Mouse (Mus musculus): Measurements from ENCODE around the gene Scn9a. TPM values are rescaled to one million over a fixed set of nuclear protein-coding genes. Genes with fewer than 3 reads are reported as not detected.
A peak's percentile ranks its signal among the peaks of the same experiment; 100 is the strongest.

Gene Scn9a
- 3.9 and 4.7 TPM in 2 replicates for polyA plus RNA-seq (2014; fragmentation: Nextera tagmentation; extraction: Ambion mirVana)

DNA sequence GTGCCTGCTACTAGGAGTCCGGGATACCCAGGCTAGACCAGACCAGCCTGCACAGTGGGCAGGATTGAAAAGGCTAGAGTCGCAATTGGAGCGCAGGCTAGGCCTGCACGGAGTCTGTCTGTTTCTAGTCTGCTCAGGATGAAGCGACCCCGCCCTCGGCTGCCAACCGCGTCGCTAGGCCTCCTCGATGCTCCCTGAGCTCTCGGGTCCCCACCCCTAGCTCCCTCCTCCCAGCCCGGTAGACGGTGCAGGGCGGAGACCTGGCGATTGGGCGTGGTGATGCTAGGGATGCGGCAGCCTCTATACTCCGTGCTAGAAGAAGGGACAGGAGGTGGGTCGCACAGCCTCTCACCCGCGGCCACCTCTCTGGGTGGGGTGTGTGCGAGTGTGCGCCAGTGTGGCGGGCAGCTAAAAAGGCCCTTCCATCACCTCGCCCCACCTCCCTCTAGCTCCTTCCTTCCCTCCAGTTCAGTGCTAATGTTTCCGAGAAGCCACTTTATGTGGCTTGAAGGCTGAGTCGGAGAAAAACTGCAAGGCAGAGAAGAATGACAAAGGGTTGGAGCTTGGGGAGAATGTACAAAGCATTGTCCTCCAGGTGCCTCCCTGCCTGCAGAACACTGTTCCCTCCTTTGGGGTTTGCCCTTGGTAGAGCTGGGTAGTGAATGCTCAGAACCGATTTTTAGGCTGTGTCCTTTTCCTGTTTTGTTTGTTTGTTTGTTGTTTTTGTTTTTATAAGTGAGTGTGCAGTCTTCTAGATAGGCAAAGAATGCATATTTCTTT lies at the start of gene Scn9a:
Scn9a (minus strand) TSS at position 383 of the 780 bp plus-strand sequence.
- Histone ChIP-seq H3K27ac (replicated peaks; ENCODE audit: low read depth, low read length) (no peak within 1 kb of the TSS), H3K4me3 (ENCODE audit: low read depth, low read length) (peak within 1 kb of the TSS; percentile 32), H3K4me2 (ENCODE audit: low read depth, low read length) (peak within 1 kb of the TSS; percentile 60), H3K9me3 (ENCODE audit: control insufficient read depth, low read length) (no peaks in the 10 kb centered on the region), H3K9ac (ENCODE audit: low read depth, low read length) (peak within 1 kb of the TSS; percentile 45; the same call in 1 of the 2 replicates), H3K27me3 (replicated peaks; ENCODE audit: control insufficient read depth, insufficient read depth, low read length) (peaks cover 20% of the 10 kb centered on the region), H3K4me1 (ENCODE audit: control insufficient read depth, insufficient read depth, low read length) (0 out of 2 replicates have a peak, but pooled peaks cover 3% of the 10 kb centered on the region), H3K36me3 (ENCODE audit: control insufficient read depth, insufficient read depth, low read length) (no peaks in the 10 kb centered on the region)
- ATAC-seq (ENCODE audit: low read depth) (peak; percentile 93), DNase-seq (ENCODE audit: low spot score) (peak; percentile 65)
- WGBS: 2% methylated on average over 23 of the region's 29 CpGs

DNA sequence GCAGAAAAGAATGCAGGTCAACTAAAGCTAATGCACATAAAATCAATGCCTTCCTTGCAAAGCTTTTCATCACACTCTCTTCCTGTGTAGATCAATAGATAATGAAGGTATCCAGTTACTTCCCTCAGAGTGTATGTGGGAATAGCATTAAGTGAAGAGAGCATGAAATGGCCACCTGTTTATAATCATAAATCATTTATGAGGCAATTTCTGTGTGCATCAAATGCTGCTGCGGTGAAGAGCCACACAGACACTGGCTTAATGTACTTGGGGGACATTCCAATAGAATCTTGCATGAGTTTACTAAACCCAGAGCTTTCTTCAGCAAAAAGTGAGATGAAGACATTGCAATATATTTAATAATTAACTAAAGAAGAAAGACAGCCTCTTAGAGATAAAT lies 27.2 kb upstream of the Scn9a start:
- Histone ChIP-seq H3K27ac (replicated peaks; ENCODE audit: low read depth, low read length) (no peak overlapping the region), H3K36me3 (ENCODE audit: control insufficient read depth, insufficient read depth, low read length) (no peaks in the 10 kb centered on the region), H3K4me2 (ENCODE audit: low read depth, low read length) (no peak overlapping the region), H3K9me3 (ENCODE audit: control insufficient read depth, low read length) (no peaks in the 10 kb centered on the region), H3K4me3 (ENCODE audit: low read depth, low read length) (no peak overlapping the region), H3K27me3 (replicated peaks; ENCODE audit: control insufficient read depth, insufficient read depth, low read length) (no peaks in the 10 kb centered on the region), H3K9ac (ENCODE audit: low read depth, low read length) (no peak overlapping the region), H3K4me1 (ENCODE audit: control insufficient read depth, insufficient read depth, low read length) (no peaks in the 10 kb centered on the region)
- DNase-seq (ENCODE audit: low spot score) (peak; percentile 4), ATAC-seq (ENCODE audit: low read depth) (no peak)
- WGBS: 48% methylated on average over 1 of the region's 1 CpGs

- Histone ChIP-seq H3K36me3 (ENCODE audit: control insufficient read depth, insufficient read depth, low read length) (no peaks in the 10 kb centered on the region), H3K27me3 (replicated peaks; ENCODE audit: control insufficient read depth, insufficient read depth, low read length) (no peaks in the 10 kb centered on the region), H3K9me3 (ENCODE audit: control insufficient read depth, low read length) (no peaks in the 10 kb centered on the region), H3K9ac (ENCODE audit: low read depth, low read length) (no peak overlapping the region), H3K4me2 (ENCODE audit: low read depth, low read length) (no peak overlapping the region), H3K4me3 (ENCODE audit: low read depth, low read length) (no peak overlapping the region), H3K4me1 (ENCODE audit: control insufficient read depth, insufficient read depth, low read length) (no peaks in the 10 kb centered on the region), H3K27ac (replicated peaks; ENCODE audit: low read depth, low read length) (no peak overlapping the region)
- WGBS: 86% methylated on average over 3 of the region's 3 CpGs
- DNase-seq (ENCODE audit: low spot score) (no peak), ATAC-seq (ENCODE audit: low read depth) (no peak)
Measured at GRCm38 (mm10) chr2:66656430-66656829, 21.7 kb upstream of the Scn9a start.

DNA sequence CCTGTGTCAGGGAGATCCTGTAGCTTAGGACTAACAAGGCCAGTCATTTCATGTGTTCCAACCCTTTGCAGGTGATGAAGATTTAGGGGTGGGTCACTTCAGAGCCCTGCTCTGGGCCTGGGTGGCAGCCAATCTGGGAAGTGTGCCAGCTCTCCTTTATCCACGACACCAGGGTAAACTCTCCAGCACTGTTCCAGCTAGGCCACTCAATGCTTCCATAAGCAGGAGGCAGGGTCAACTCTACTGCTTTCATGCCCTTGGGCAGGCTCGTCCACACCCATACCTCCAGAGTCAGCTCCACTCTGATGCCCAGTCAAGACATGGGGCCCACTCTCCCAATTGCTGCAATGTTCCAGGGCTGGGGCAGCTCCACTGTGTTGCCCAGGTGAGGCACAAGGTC lies 20.7 kb upstream of the Scn9a start:
- DNase-seq (ENCODE audit: low spot score): no peak
- Histone ChIP-seq H3K4me3 (ENCODE audit: low read depth, low read length) (no peak overlapping the region), H3K27ac (replicated peaks; ENCODE audit: low read depth, low read length) (no peak overlapping the region), H3K4me2 (ENCODE audit: low read depth, low read length) (no peak overlapping the region), H3K4me1 (ENCODE audit: control insufficient read depth, insufficient read depth, low read length) (no peaks in the 10 kb centered on the region), H3K9ac (ENCODE audit: low read depth, low read length) (no peak overlapping the region), H3K9me3 (ENCODE audit: control insufficient read depth, low read length) (no peaks in the 10 kb centered on the region), H3K36me3 (ENCODE audit: control insufficient read depth, insufficient read depth, low read length) (no peaks in the 10 kb centered on the region), H3K27me3 (replicated peaks; ENCODE audit: control insufficient read depth, insufficient read depth, low read length) (no peaks in the 10 kb centered on the region)
- 64% methylated on average over 2 of the region's 2 CpGs for WGBS
- peak; percentile 22; the same call in 1 of the 2 replicates for ATAC-seq (ENCODE audit: low read depth)

- ATAC-seq (ENCODE audit: low read depth) (no peak), DNase-seq (ENCODE audit: low spot score) (peak; percentile 59)
- Histone ChIP-seq H3K27ac (replicated peaks; ENCODE audit: low read depth, low read length) (no peak overlapping the region), H3K4me2 (ENCODE audit: low read depth, low read length) (no peak overlapping the region), H3K27me3 (replicated peaks; ENCODE audit: control insufficient read depth, insufficient read depth, low read length) (no peaks in the 10 kb centered on the region), H3K9ac (ENCODE audit: low read depth, low read length) (no peak overlapping the region), H3K4me3 (ENCODE audit: low read depth, low read length) (no peak overlapping the region), H3K9me3 (ENCODE audit: control insufficient read depth, low read length) (no peaks in the 10 kb centered on the region), H3K4me1 (ENCODE audit: control insufficient read depth, insufficient read depth, low read length) (no peaks in the 10 kb centered on the region), H3K36me3 (ENCODE audit: control insufficient read depth, insufficient read depth, low read length) (no peaks in the 10 kb centered on the region)
- WGBS: 25% methylated on average over 5 of the region's 5 CpGs
Measured at GRCm38 (mm10) chr2:66644384-66644783, 9.6 kb upstream of the Scn9a start.

GRCm38 (mm10) chr2:66632728-66633127 lies 2.0 kb downstream of the Scn9a start:
- Histone ChIP-seq H3K4me1 (ENCODE audit: control insufficient read depth, insufficient read depth, low read length) (0 out of 2 replicates have a peak, but pooled peaks cover 3% of the 10 kb centered on the region), H3K27me3 (replicated peaks; ENCODE audit: control insufficient read depth, insufficient read depth, low read length) (peaks cover 20% of the 10 kb centered on the region), H3K4me2 (ENCODE audit: low read depth, low read length) (no peak overlapping the region), H3K27ac (replicated peaks; ENCODE audit: low read depth, low read length) (no peak overlapping the region), H3K4me3 (ENCODE audit: low read depth, low read length) (no peak overlapping the region), H3K9ac (ENCODE audit: low read depth, low read length) (no peak overlapping the region), H3K9me3 (ENCODE audit: control insufficient read depth, low read length) (no peaks in the 10 kb centered on the region), H3K36me3 (ENCODE audit: control insufficient read depth, insufficient read depth, low read length) (no peaks in the 10 kb centered on the region)
- peak; percentile 50 for ATAC-seq (ENCODE audit: low read depth)
- 21% methylated on average over 5 of the region's 5 CpGs for WGBS
- DNase-seq (ENCODE audit: low spot score): peak; percentile 63

GRCm38 (mm10) chr2:66611091-66611490 lies 23.7 kb downstream of the Scn9a start:
- H3K4me2 ChIP-seq (ENCODE audit: low read depth, low read length): no peak overlapping the region
- no peak overlapping the region for H3K9ac ChIP-seq (ENCODE audit: low read depth, low read length)
- ATAC-seq (ENCODE audit: low read depth) (no peak), DNase-seq (ENCODE audit: low spot score) (no peak)
- no peaks in the 10 kb centered on the region for H3K9me3 ChIP-seq (ENCODE audit: control insufficient read depth, low read length)
- H3K4me3 ChIP-seq (ENCODE audit: low read depth, low read length): no peak overlapping the region
- H3K4me1 ChIP-seq (ENCODE audit: control insufficient read depth, insufficient read depth, low read length): no peaks in the 10 kb centered on the region
- 74% methylated on average over 7 of the region's 7 CpGs for WGBS
- H3K27me3 ChIP-seq (replicated peaks; ENCODE audit: control insufficient read depth, insufficient read depth, low read length): no peaks in the 10 kb centered on the region
- no peak overlapping the region for H3K27ac ChIP-seq (replicated peaks; ENCODE audit: low read depth, low read length)
- no peaks in the 10 kb centered on the region for H3K36me3 ChIP-seq (ENCODE audit: control insufficient read depth, insufficient read depth, low read length)

DNA sequence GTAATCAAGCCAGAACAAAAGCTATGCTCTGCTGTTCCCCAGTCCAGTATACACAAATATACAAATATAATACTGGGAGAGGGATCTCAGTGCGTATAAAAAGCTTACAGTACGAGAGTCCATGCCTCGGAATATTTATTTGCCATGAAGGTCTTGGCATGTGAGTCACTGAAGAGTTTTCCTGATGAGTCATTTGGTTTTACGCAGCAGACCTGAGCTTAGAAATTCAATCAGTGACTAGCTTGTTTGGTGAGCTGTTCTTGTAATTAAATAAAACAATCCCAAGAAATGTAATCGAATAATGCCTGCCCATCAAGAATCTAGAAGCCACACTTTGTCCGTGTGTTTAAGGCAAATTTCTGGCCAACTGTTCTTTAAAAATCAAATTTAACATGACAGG lies 37.4 kb downstream of the Scn9a start:
- no peaks in the 10 kb centered on the region for H3K36me3 ChIP-seq (ENCODE audit: control insufficient read depth, insufficient read depth, low read length)
- no peaks in the 10 kb centered on the region for H3K4me1 ChIP-seq (ENCODE audit: control insufficient read depth, insufficient read depth, low read length)
- no peaks in the 10 kb centered on the region for H3K9me3 ChIP-seq (ENCODE audit: control insufficient read depth, low read length)
- no peaks in the 10 kb centered on the region for H3K27me3 ChIP-seq (replicated peaks; ENCODE audit: control insufficient read depth, insufficient read depth, low read length)
- no peak overlapping the region for H3K4me2 ChIP-seq (ENCODE audit: low read depth, low read length)
- ATAC-seq (ENCODE audit: low read depth) (no peak), DNase-seq (ENCODE audit: low spot score) (no peak)
- no peak overlapping the region for H3K9ac ChIP-seq (ENCODE audit: low read depth, low read length)
- H3K4me3 ChIP-seq (ENCODE audit: low read depth, low read length): no peak overlapping the region
- H3K27ac ChIP-seq (replicated peaks; ENCODE audit: low read depth, low read length): no peak overlapping the region
- 60% methylated on average over 6 of the region's 6 CpGs for WGBS

DNA sequence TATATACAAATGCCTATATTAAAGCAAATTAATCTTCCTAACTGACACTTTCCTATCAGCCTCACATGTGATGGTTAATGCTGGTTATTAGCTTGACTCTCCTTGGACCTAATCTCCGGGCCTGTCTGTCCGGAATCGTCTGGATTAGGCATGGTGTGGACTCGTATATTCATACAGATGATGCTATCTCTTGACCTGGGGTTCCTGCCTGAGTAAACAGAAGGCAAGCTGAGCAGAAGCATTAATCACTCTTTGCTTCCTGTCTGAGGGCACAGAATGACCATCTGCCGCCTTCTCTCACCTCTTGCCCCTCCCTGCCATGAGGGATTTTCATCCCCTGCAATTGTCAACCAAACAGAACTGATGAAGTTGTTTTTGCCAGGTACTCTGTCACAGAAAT lies 38.6 kb downstream of the Scn9a start:
- no peak for ATAC-seq (ENCODE audit: low read depth)
- Histone ChIP-seq H3K4me1 (ENCODE audit: control insufficient read depth, insufficient read depth, low read length) (no peaks in the 10 kb centered on the region), H3K9ac (ENCODE audit: low read depth, low read length) (no peak overlapping the region), H3K9me3 (ENCODE audit: control insufficient read depth, low read length) (no peaks in the 10 kb centered on the region), H3K27ac (replicated peaks; ENCODE audit: low read depth, low read length) (no peak overlapping the region), H3K4me2 (ENCODE audit: low read depth, low read length) (no peak overlapping the region), H3K27me3 (replicated peaks; ENCODE audit: control insufficient read depth, insufficient read depth, low read length) (no peaks in the 10 kb centered on the region), H3K36me3 (ENCODE audit: control insufficient read depth, insufficient read depth, low read length) (no peaks in the 10 kb centered on the region), H3K4me3 (ENCODE audit: low read depth, low read length) (no peak overlapping the region)
- WGBS: 71% methylated on average over 5 of the region's 5 CpGs
- DNase-seq (ENCODE audit: low spot score): no peak

Data from embryonic facial prominence, embryonic 14.5 days (tissue).